Mouse (Mus musculus): ENCODE measurements at regions not wholly inside any gene's neighbourhood (a gene's known extent, or its start where the extent isn't known, plus 50 kb on each side); places are given as distances from the start of the nearest gene placed in this dataset.
A peak's percentile ranks its signal among the peaks of the same experiment; 100 is the strongest.

DNA sequence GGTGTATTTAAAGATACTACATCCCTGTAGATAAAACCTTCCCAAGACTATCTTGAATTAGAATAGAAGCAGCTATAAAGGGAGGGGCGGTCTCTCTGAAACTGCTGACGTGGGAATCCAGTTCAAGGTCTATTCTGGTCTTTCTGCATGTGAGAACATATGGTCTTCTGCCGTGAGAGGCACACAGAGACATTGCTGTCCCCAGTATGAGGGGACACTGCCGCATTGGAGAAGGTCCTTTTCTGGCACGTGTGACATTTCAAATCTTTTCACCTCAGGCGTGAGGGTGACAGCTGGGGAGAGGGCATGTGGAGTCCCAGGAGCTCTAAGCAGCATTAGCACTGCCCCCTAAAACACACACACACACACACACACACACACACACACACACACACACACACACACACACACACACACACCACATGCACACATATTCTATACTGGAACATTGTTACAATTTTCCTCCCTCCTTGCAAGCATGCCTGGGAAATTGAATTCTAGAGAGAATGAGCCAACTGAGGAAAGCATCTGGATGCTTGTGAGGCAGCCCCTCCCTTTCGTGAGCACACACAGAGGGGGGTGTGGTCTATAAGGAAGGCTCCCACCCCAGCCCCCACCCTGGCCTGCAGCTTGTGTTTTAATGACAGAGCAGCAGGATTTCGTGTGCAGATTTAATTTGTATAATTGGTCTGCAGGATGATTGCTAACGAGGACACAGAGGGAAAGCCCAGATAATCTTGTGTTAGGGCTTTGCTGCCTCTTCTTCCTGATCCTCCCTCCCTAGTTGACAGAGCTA, 174.5 kb upstream of the Fat4 start:
- no peak overlapping the region for H3K9ac ChIP-seq (ENCODE audit: low read length)
- H3K4me2 ChIP-seq (ENCODE audit: low read length): 0 out of 2 replicates have a peak overlapping the region, but pooled peaks have one; percentile 0

DNA sequence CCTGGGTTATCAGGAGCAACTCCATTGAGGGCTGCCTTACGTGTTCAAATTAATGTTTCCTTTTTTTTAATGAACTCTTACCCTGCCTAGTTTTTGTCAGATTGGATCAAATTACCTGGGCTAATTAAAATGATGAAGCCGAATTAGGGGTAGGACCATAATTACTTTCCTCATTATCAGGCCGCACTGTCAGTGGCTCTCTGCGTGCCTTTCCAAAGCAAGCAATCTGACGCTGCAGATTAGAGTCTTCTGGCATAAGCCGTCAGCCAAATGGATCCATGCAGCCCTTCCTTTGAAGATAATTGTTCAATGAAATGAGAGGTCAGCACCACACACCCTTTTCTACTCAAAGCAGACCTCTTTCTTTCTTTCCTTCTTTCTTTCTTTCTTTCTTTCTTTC, 175.5 kb upstream of the Fat4 start:
- H3K27me3 ChIP-seq (replicated peaks; ENCODE audit: control insufficient read depth, insufficient read depth, low read length): no peaks in the 10 kb centered on the region
- DNase-seq (ENCODE audit: low spot score) (peak; percentile 82), ATAC-seq (peak; percentile 56; the same call in 1 of the 2 replicates)
- no peak overlapping the region for H3K9ac ChIP-seq (ENCODE audit: low read length)
- no peak overlapping the region for H3K27ac ChIP-seq (ENCODE audit: low read depth, low read length)
- no peaks in the 10 kb centered on the region for H3K9me3 ChIP-seq (replicated peaks; ENCODE audit: control insufficient read depth, low read length)
- no peak overlapping the region for H3K4me3 ChIP-seq (ENCODE audit: low read depth, low read length)
- H3K4me2 ChIP-seq (ENCODE audit: low read length): no peak overlapping the region
- H3K4me1 ChIP-seq (ENCODE audit: control insufficient read depth, insufficient read depth, low read length): peaks cover 7% of the 10 kb centered on the region
- no peaks in the 10 kb centered on the region for H3K36me3 ChIP-seq (ENCODE audit: control insufficient read depth, insufficient read depth, low read length)
- WGBS: 3% methylated on average over 6 of the region's 6 CpGs

More for the DNA sequence above, 174.5 kb upstream of the Fat4 start:
- H3K9me3 ChIP-seq (replicated peaks; ENCODE audit: control insufficient read depth, low read length): no peaks in the 10 kb centered on the region
- peak overlapping the region; percentile 66 for H3K27ac ChIP-seq (ENCODE audit: low read depth, low read length)
- H3K4me3 ChIP-seq (ENCODE audit: low read depth, low read length): no peak overlapping the region
- peaks cover 7% of the 10 kb centered on the region for H3K4me1 ChIP-seq (ENCODE audit: control insufficient read depth, insufficient read depth, low read length)
- DNase-seq (ENCODE audit: low spot score) (peak; percentile 91), ATAC-seq (peak; percentile 86)
- no peaks in the 10 kb centered on the region for H3K27me3 ChIP-seq (replicated peaks; ENCODE audit: control insufficient read depth, insufficient read depth, low read length)
- H3K36me3 ChIP-seq (ENCODE audit: control insufficient read depth, insufficient read depth, low read length): no peaks in the 10 kb centered on the region
- 5% methylated on average over 9 of the region's 9 CpGs for WGBS

DNA sequence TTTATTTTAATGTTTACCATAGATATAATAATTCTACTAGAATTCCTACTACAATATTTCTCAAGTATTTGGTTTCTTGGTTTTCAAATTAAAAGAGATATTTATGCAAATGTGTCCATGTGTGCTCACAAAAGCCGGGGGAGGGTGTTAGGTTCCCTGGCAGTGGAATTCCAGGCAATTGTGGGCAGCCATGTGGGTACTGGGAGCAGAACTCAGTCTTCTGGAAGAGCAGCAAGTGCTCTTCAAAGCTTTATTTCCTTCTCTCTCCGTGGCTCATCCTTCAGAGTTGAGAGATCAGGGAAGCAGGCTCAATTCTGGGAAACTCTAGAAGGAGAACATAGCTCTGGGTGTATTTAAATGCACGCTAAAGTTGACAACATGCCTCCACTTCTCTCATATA, 178.8 kb upstream of the Fat4 start:
- Histone ChIP-seq H3K27ac (ENCODE audit: low read depth, low read length) (no peak overlapping the region), H3K9ac (ENCODE audit: low read length) (no peak overlapping the region), H3K4me1 (ENCODE audit: control insufficient read depth, insufficient read depth, low read length) (peaks cover 7% of the 10 kb centered on the region), H3K36me3 (ENCODE audit: control insufficient read depth, insufficient read depth, low read length) (no peaks in the 10 kb centered on the region), H3K9me3 (replicated peaks; ENCODE audit: control insufficient read depth, low read length) (no peaks in the 10 kb centered on the region), H3K4me2 (ENCODE audit: low read length) (no peak overlapping the region), H3K4me3 (ENCODE audit: low read depth, low read length) (no peak overlapping the region), H3K27me3 (replicated peaks; ENCODE audit: control insufficient read depth, insufficient read depth, low read length) (no peaks in the 10 kb centered on the region)
- 80% methylated on average over 3 of the region's 3 CpGs for WGBS
- ATAC-seq (no peak), DNase-seq (ENCODE audit: low spot score) (no peak)

DNA sequence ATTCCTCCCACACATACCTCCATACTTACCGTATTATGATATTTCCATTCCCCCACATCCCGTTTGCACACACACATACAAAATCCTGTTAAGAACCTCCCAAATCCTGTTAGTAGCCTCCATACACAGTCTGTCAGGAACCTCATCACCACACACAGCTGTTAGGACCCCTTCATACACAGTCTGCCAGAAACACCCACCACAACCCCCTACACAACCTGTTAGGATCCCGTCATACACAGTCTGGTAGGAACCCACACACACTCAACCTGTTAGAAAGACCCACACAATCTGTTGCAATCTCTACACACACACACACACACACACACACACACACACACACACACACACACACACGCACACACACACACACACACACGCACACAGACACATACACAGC, 187.5 kb upstream of the Fat4 start:
- ATAC-seq (no peak), DNase-seq (ENCODE audit: low spot score) (no peak)
- no peaks in the 10 kb centered on the region for H3K27me3 ChIP-seq (replicated peaks; ENCODE audit: control insufficient read depth, insufficient read depth, low read length)
- WGBS: 81% methylated on average over 5 of the region's 5 CpGs
- H3K36me3 ChIP-seq (ENCODE audit: control insufficient read depth, insufficient read depth, low read length): no peaks in the 10 kb centered on the region
- H3K27ac ChIP-seq (ENCODE audit: low read depth, low read length): no peak overlapping the region
- no peak overlapping the region for H3K9ac ChIP-seq (ENCODE audit: low read length)
- peaks cover 5% of the 10 kb centered on the region; the same call in 1 of the 2 replicates for H3K4me1 ChIP-seq (ENCODE audit: control insufficient read depth, insufficient read depth, low read length)
- no peaks in the 10 kb centered on the region; the same call in 1 of the 2 replicates for H3K9me3 ChIP-seq (replicated peaks; ENCODE audit: control insufficient read depth, low read length)
- no peak overlapping the region for H3K4me2 ChIP-seq (ENCODE audit: low read length)
- no peak overlapping the region for H3K4me3 ChIP-seq (ENCODE audit: low read depth, low read length)

DNA sequence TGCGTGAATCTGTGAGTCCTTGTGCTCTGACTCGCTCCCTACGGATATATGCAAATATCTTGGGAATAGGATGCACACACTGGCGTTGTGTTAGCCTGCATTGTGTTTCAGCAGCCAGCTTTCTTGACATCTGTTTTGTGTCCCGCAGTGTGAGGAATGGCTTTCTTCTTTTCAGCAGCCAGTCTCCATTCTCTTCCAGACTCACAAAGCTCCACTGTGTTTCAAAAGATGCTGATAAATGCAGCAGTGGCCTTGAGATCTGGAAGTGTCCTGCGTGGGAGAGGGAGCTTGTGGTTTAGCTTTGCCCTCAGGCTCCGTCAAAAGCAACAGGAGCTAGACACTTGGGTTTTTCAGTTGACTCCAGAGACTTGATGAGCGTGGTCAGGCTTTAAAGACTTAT, 188.9 kb upstream of the Fat4 start:
- ATAC-seq: peak; percentile 85
- Histone ChIP-seq H3K4me3 (ENCODE audit: low read depth, low read length) (no peak overlapping the region), H3K9me3 (replicated peaks; ENCODE audit: control insufficient read depth, low read length) (no peaks in the 10 kb centered on the region; the same call in 1 of the 2 replicates), H3K27me3 (replicated peaks; ENCODE audit: control insufficient read depth, insufficient read depth, low read length) (no peaks in the 10 kb centered on the region), H3K27ac (ENCODE audit: low read depth, low read length) (peak overlapping the region; percentile 46; the same call in 1 of the 2 replicates), H3K36me3 (ENCODE audit: control insufficient read depth, insufficient read depth, low read length) (no peaks in the 10 kb centered on the region), H3K9ac (ENCODE audit: low read length) (0 out of 2 replicates have a peak overlapping the region, but pooled peaks have one; percentile 26), H3K4me1 (ENCODE audit: control insufficient read depth, insufficient read depth, low read length) (peaks cover 5% of the 10 kb centered on the region; the same call in 1 of the 2 replicates), H3K4me2 (ENCODE audit: low read length) (no peak overlapping the region)
- WGBS: 8% methylated on average over 8 of the region's 8 CpGs
- peak; percentile 63 for DNase-seq (ENCODE audit: low spot score)

DNA sequence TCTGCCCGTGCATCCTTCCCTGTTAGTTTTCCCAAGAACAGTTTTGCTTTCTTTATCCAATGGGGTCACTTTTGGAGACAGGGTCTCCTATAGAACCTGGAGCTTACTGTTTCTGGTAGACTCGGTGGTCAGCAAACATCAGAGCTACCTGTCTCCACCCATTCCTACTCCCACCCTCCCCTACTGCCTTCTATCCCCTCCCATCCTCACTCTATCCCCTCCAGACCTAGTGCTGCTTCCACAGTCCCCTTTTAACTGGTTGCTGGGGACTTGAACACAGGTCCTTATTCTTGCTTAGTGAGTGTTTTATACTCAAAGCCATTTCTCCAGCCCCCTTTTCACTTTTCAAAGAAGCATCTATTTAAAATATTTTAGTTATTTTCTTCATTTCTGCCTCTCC, 189.4 kb upstream of the Fat4 start:
- Histone ChIP-seq H3K4me3 (ENCODE audit: low read depth, low read length) (no peak overlapping the region), H3K9ac (ENCODE audit: low read length) (no peak overlapping the region), H3K36me3 (ENCODE audit: control insufficient read depth, insufficient read depth, low read length) (no peaks in the 10 kb centered on the region), H3K27me3 (replicated peaks; ENCODE audit: control insufficient read depth, insufficient read depth, low read length) (no peaks in the 10 kb centered on the region), H3K27ac (ENCODE audit: low read depth, low read length) (no peak overlapping the region; the same call in 1 of the 2 replicates), H3K9me3 (replicated peaks; ENCODE audit: control insufficient read depth, low read length) (no peaks in the 10 kb centered on the region; the same call in 1 of the 2 replicates), H3K4me2 (ENCODE audit: low read length) (no peak overlapping the region), H3K4me1 (ENCODE audit: control insufficient read depth, insufficient read depth, low read length) (peaks cover 5% of the 10 kb centered on the region; the same call in 1 of the 2 replicates)
- 78% methylated on average over 2 of the region's 2 CpGs for WGBS
- DNase-seq (ENCODE audit: low spot score): no peak
- ATAC-seq: no peak

DNA sequence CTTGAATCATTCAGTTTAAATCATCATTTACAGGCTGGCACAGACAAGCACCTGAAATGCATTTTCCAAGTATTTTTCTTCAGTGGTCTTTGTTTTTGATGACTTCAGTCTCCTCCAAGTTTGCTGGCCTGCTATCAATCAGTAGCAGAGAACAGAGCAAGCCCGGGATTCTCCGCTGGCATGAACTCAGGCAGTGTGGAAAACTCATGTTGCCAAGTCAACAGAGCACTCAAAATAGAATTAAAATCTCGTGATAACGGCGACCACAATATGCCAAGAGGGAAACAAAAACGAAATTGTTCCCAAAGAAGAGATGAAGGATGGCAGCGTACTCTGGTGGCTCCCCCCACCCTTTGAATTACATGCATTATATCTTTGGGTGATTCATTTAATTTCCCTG, 190.9 kb upstream of the Fat4 start:
- peaks cover 5% of the 10 kb centered on the region; the same call in 1 of the 2 replicates for H3K4me1 ChIP-seq (ENCODE audit: control insufficient read depth, insufficient read depth, low read length)
- no peaks in the 10 kb centered on the region for H3K36me3 ChIP-seq (ENCODE audit: control insufficient read depth, insufficient read depth, low read length)
- 67% methylated on average over 7 of the region's 7 CpGs for WGBS
- no peaks in the 10 kb centered on the region; the same call in 1 of the 2 replicates for H3K9me3 ChIP-seq (replicated peaks; ENCODE audit: control insufficient read depth, low read length)
- no peak overlapping the region for H3K27ac ChIP-seq (ENCODE audit: low read depth, low read length)
- DNase-seq (ENCODE audit: low spot score) (peak; percentile 53), ATAC-seq (no peak)
- no peak overlapping the region for H3K4me3 ChIP-seq (ENCODE audit: low read depth, low read length)
- H3K27me3 ChIP-seq (replicated peaks; ENCODE audit: control insufficient read depth, insufficient read depth, low read length): no peaks in the 10 kb centered on the region
- H3K4me2 ChIP-seq (ENCODE audit: low read length): no peak overlapping the region
- no peak overlapping the region for H3K9ac ChIP-seq (ENCODE audit: low read length)

DNA sequence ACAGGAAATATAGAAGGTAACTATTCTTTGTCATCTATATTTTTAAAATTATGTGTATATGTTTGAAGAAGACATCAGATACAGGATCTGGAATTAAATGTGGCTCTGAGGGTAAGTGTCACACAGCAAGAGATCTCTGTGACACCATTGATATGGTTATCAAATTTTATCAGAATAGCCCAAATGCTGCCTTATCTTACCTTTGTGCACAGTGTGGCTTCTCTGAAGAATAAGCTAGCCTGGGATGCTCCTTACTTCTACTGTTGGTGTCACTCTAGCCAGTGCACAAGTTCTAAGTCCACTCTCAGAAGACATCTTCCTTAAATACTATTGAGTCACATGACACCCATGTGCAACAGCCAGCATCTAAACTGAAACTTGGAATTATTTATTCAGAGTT, 194.0 kb upstream of the Fat4 start:
- Histone ChIP-seq H3K4me2 (ENCODE audit: low read length) (no peak overlapping the region), H3K27ac (ENCODE audit: low read depth, low read length) (no peak overlapping the region), H3K27me3 (replicated peaks; ENCODE audit: control insufficient read depth, insufficient read depth, low read length) (no peaks in the 10 kb centered on the region), H3K9me3 (replicated peaks; ENCODE audit: control insufficient read depth, low read length) (no peaks in the 10 kb centered on the region), H3K36me3 (ENCODE audit: control insufficient read depth, insufficient read depth, low read length) (no peaks in the 10 kb centered on the region), H3K9ac (ENCODE audit: low read length) (no peak overlapping the region), H3K4me3 (ENCODE audit: low read depth, low read length) (no peak overlapping the region), H3K4me1 (ENCODE audit: control insufficient read depth, insufficient read depth, low read length) (peaks cover 2% of the 10 kb centered on the region; the same call in 1 of the 2 replicates)
- ATAC-seq: no peak
- no peak for DNase-seq (ENCODE audit: low spot score)

Data from forebrain, embryonic 14.5 days (tissue).